Mouse (Mus musculus) cortical plate, adult 2 months (tissue): Measurements from ENCODE around the gene Itprid1. TPM values are rescaled to one million over a fixed set of nuclear protein-coding genes. Genes with fewer than 3 reads are reported as not detected.

Experiments
- H3K27ac ChIP-seq: fragments of 200-500 bp; 2 replicates; pipeline ENCODE4 v1.5.1; 2012; ENCODE audit warnings: low read length, control low read depth, inconsistent platforms; ENCODE audit not compliant: insufficient read depth
- H3K4me1 ChIP-seq: fragments of 200-500 bp; 2 replicates; pipeline ENCODE4 v1.6.1; 2011; ENCODE audit warnings: low read length; ENCODE audit not compliant: control insufficient read depth, insufficient read depth
- H3K4me3 ChIP-seq: fragments of 200-500 bp; 2 replicates; pipeline ENCODE4 v1.5.1; 2011; ENCODE audit warnings: mild to moderate bottlenecking, low read length, control low read depth; ENCODE audit not compliant: insufficient read depth
- CTCF ChIP-seq: fragments of 200-500 bp; IDR thresholded peaks from 2 replicates; pipeline ENCODE4 v1.5.1; 2011; ENCODE audit warnings: mild to moderate bottlenecking, control low read depth, low read length; ENCODE audit not compliant: insufficient read depth; ENCODE audit errors: extremely low read depth
- POLR2A ChIP-seq: fragments of 200-500 bp; IDR thresholded peaks from 2 replicates; pipeline ENCODE4 v1.6.1; 2011; ENCODE audit warnings: mild to moderate bottlenecking, low read length, control low read depth; ENCODE audit not compliant: insufficient read depth; ENCODE audit errors: extremely low read depth
- polyA plus RNA-seq: library from polyadenylated mRNA; depleted of rRNA; stranded (reverse); fragments of >200 nt; gene quantifications from 2 replicates; pipeline ENCODE4 v1.2.3, GENCODE M21; 2012; rRNA removed

Itprid1 gene
- polyA plus RNA-seq: 1.0 and 1.1 TPM in 2 replicates

GRCm38 (mm10) chr6:55836650-55837320, at the start of gene Itprid1:
TSS of gene Itprid1 (plus strand) at chr6:55836895.
- H3K4me1 ChIP-seq: no peaks in the 10 kb centered on the region
- H3K27ac ChIP-seq: no peak within 1 kb of the TSS
- TF ChIP-seq POLR2A (no peak), CTCF (no peak)
- H3K4me3 ChIP-seq: no peak within 1 kb of the TSS

- peaks cover 1% of the 10 kb centered on the region; the same call in 1 of the 2 replicates for H3K4me1 ChIP-seq
- H3K4me3 ChIP-seq: no peak overlapping the region
- no peak overlapping the region for H3K27ac ChIP-seq
- TF ChIP-seq POLR2A: no peak
- TF ChIP-seq CTCF: no peak
These were observed 47.1 kb upstream of the Itprid1 start for GRCm38 (mm10) chr6:55789557-55789956.

- peak overlapping the region; percentile 13 for H3K27ac ChIP-seq
- TF ChIP-seq POLR2A: no peak
- TF ChIP-seq CTCF: no peak
- H3K4me1 ChIP-seq: peaks cover 1% of the 10 kb centered on the region; the same call in 1 of the 2 replicates
- no peak overlapping the region for H3K4me3 ChIP-seq
These were observed 44.7 kb upstream of the Itprid1 start for GRCm38 (mm10) chr6:55791852-55792496.

GRCm38 (mm10) chr6:55792536-55792935, 44.2 kb upstream of the Itprid1 start:
- H3K27ac ChIP-seq: peak overlapping the region; percentile 48
- peaks cover 1% of the 10 kb centered on the region; the same call in 1 of the 2 replicates for H3K4me1 ChIP-seq
- TF ChIP-seq CTCF (no peak), POLR2A (no peak)
- H3K4me3 ChIP-seq: no peak overlapping the region

- Histone ChIP-seq H3K4me3 (no peak overlapping the region), H3K27ac (0 out of 2 replicates have a peak overlapping the region, but pooled peaks have one; percentile 74), H3K4me1 (peaks cover 6% of the 10 kb centered on the region; the same call in 1 of the 2 replicates)
- TF ChIP-seq CTCF (no peak), POLR2A (no peak)
These were observed 34.0 kb upstream of the Itprid1 start for GRCm38 (mm10) chr6:55802686-55803085.

- no peak overlapping the region for H3K4me3 ChIP-seq
- 0 out of 2 replicates have a peak overlapping the region, but pooled peaks have one; percentile 74 for H3K27ac ChIP-seq
These were observed 33.3 kb upstream of the Itprid1 start for GRCm38 (mm10) chr6:55803357-55803756.

GRCm38 (mm10) chr6:55803991-55804680, 32.6 kb upstream of the Itprid1 start:
- no peak for TF ChIP-seq POLR2A
- TF ChIP-seq CTCF: peak; percentile 71
- Histone ChIP-seq H3K4me3 (no peak overlapping the region), H3K27ac (peak overlapping the region; percentile 42), H3K4me1 (peaks cover 6% of the 10 kb centered on the region; the same call in 1 of the 2 replicates)

More at GRCm38 (mm10) chr6:55803357-55803756, 33.3 kb upstream of the Itprid1 start:
- TF ChIP-seq POLR2A (no peak), CTCF (no peak)
- peaks cover 6% of the 10 kb centered on the region; the same call in 1 of the 2 replicates for H3K4me1 ChIP-seq

- Histone ChIP-seq H3K4me1 (peaks cover 6% of the 10 kb centered on the region; the same call in 1 of the 2 replicates), H3K4me3 (no peak overlapping the region), H3K27ac (peak overlapping the region; percentile 43)
- TF ChIP-seq CTCF (no peak), POLR2A (no peak)
These were observed 32.1 kb upstream of the Itprid1 start for GRCm38 (mm10) chr6:55804681-55805000.

GRCm38 (mm10) chr6:55805291-55806137, 31.2 kb upstream of the Itprid1 start:
- peaks cover 6% of the 10 kb centered on the region; the same call in 1 of the 2 replicates for H3K4me1 ChIP-seq
- no peak overlapping the region for H3K4me3 ChIP-seq
- TF ChIP-seq POLR2A (peak; percentile 36; the same call in 1 of the 2 replicates), CTCF (no peak)
- H3K27ac ChIP-seq: peak overlapping the region; percentile 43
